Mouse (Mus musculus) small intestine, adult 2 months (tissue): ENCODE measurements around the gene Mat2a. TPM values are rescaled to one million over a fixed set of nuclear protein-coding genes. Genes with fewer than 3 reads are reported as not detected.
"Not testable (repeated sequence)": the region's sequence is repeated elsewhere in the genome, so short reads cannot be mapped to it uniquely, and the experiment has no call there.

Source experiments
- H3K27ac ChIP-seq: fragments of 200-500 bp; 2 replicates; pipeline ENCODE4 v1.5.1; 2012; ENCODE audit warnings: low read depth, low read length, control low read depth, inconsistent platforms; ENCODE audit not compliant: insufficient read depth
- H3K27me3 ChIP-seq: fragments of 200-500 bp; 2 replicates; pipeline ENCODE4 v1.6.1; 2012; ENCODE audit warnings: mild to moderate bottlenecking, moderate library complexity, low read length, inconsistent platforms; ENCODE audit not compliant: control insufficient read depth, insufficient read depth
- H3K36me3 ChIP-seq: fragments of 200-500 bp; 2 replicates; pipeline ENCODE4 v1.6.1; 2012; ENCODE audit warnings: mild to moderate bottlenecking, low read length, control low read depth, inconsistent platforms; ENCODE audit not compliant: control insufficient read depth, insufficient read depth
- H3K4me1 ChIP-seq: fragments of 200-500 bp; 2 replicates; pipeline ENCODE4 v1.6.1; 2012; ENCODE audit warnings: low read length, inconsistent platforms, mixed read lengths; ENCODE audit not compliant: control insufficient read depth, insufficient read depth, insufficient read length
- H3K4me3 ChIP-seq: fragments of 200-500 bp; 2 replicates; pipeline ENCODE4 v1.5.1; 2012; ENCODE audit warnings: low read depth, mild to moderate bottlenecking, control low read depth, inconsistent platforms, low read length, moderate library complexity
- CTCF ChIP-seq: fragments of 200-500 bp; IDR thresholded peaks from 2 replicates; pipeline ENCODE4 v1.5.1; 2012; ENCODE audit warnings: low read depth, mild to moderate bottlenecking, control low read depth, inconsistent platforms, low read length, moderate library complexity, mixed read lengths; ENCODE audit not compliant: insufficient replicate concordance, insufficient read length; ENCODE audit errors: extremely low read depth
- POLR2A ChIP-seq: fragments of 200-500 bp; IDR thresholded peaks from 2 replicates; pipeline ENCODE4 v1.6.1; 2012; ENCODE audit warnings: low read depth, mild to moderate bottlenecking, control low read depth, inconsistent platforms, low read length, moderate library complexity
- WGBS: fragments of 180-500 bp; shearing (Covaris S2); methylation state at CpG from one replicate; pipeline ENCODE4 v1.1.7; 2018; 5-methylcytosine and 5-hydroxymethylcytosine counted together
- polyA plus RNA-seq: library from polyadenylated mRNA; depleted of rRNA; stranded (reverse); fragments of >200 nt; gene quantifications from 2 replicates; pipeline ENCODE4 v1.2.3, GENCODE M21; 2012

Mat2a gene
- polyA plus RNA-seq, 1 experiment = 19.5 TPM

DNA sequence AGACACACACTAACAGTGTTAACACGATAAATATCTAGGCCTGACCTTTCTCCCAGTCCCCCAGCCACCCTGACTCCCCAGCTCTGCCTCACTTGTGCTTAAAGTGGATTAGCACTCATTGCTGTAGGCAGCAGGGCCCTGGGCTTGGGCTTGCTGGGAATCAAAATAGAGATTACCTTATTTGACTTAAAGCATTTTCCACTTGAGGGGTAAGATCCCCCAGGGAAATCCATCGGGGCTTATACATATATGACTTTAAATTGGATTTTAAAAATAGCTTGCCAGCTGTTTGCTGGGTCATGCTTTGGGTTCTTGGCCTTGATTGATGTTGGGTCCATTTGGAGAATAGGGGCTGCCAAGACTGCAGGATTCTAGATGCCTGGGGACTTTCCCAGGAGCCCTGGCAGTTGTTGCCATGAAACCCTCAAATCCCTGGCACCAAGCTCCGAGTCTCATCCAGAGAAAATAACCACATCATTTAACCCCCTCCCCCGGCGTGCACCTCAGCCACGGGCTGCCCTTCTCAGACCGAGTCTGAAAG is 15.5 kb upstream of the Mat2a start:
- 73% methylated on average over 7 of the region's 7 CpGs for WGBS
- H3K27ac ChIP-seq = peak overlapping the region; percentile 15; the same call in 1 of the 2 replicates
- H3K4me1 ChIP-seq = peaks cover 10% of the 10 kb centered on the region; the same call in 1 of the 2 replicates
- H3K27me3 ChIP-seq = no peaks in the 10 kb centered on the region
- TF ChIP-seq CTCF (no peak), POLR2A (no peak)
- H3K36me3 ChIP-seq = no peaks in the 10 kb centered on the region
- no peak overlapping the region for H3K4me3 ChIP-seq

- Histone ChIP-seq H3K4me3 (no peak overlapping the region), H3K36me3 (no peaks in the 10 kb centered on the region), H3K27me3 (no peaks in the 10 kb centered on the region), H3K4me1 (peaks cover 7% of the 10 kb centered on the region; the same call in 1 of the 2 replicates), H3K27ac (peak overlapping the region; percentile 15; the same call in 1 of the 2 replicates)
- 80% methylated on average over 7 of the region's 7 CpGs for WGBS
- TF ChIP-seq POLR2A (no peak), CTCF (no peak)
Observed at GRCm38 (mm10) chr6:72454072-72454746, 14.9 kb upstream of the Mat2a start.

- no peaks in the 10 kb centered on the region for H3K36me3 ChIP-seq
- H3K27ac ChIP-seq = no peak overlapping the region
- H3K4me3 ChIP-seq = no peak overlapping the region
- H3K27me3 ChIP-seq = no peaks in the 10 kb centered on the region
- 89% methylated on average over 3 of the region's 3 CpGs for WGBS
- TF ChIP-seq POLR2A (no peak), CTCF (no peak)
- peaks cover 2% of the 10 kb centered on the region; the same call in 1 of the 2 replicates for H3K4me1 ChIP-seq
Observed at GRCm38 (mm10) chr6:72453578-72453977, 14.2 kb upstream of the Mat2a start.

DNA sequence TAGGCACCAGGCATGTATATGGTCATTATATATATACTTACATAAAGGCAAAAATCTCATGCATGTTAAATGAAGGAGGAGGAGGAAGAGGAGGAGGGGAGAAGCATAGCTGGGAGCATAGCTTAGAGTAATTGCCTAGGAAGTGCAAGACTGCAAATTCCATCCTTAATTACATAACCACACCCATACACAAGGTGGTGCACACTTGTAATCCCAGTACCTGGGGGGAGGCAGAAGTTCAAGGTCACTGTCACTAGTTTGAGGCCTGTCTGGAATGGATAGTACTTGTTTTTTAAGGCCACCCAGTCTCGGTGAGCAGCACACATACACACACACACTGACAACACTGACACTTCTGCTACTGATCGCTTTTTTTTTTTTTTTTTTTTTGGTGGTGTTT is 13.0 kb upstream of the Mat2a start:
- Histone ChIP-seq H3K27ac (no peak overlapping the region), H3K36me3 (no peaks in the 10 kb centered on the region), H3K4me3 (no peak overlapping the region), H3K27me3 (no peaks in the 10 kb centered on the region), H3K4me1 (no peaks in the 10 kb centered on the region)
- WGBS = 60% methylated on average over 2 of the region's 2 CpGs
- TF ChIP-seq CTCF (no peak), POLR2A (no peak)

GRCm38 (mm10) chr6:72451778-72452177 is 12.4 kb upstream of the Mat2a start:
- not testable (repeated sequence) for H3K27me3 ChIP-seq, H3K36me3 ChIP-seq, H3K4me3 ChIP-seq, H3K4me1 ChIP-seq, H3K27ac ChIP-seq
- WGBS = 91% methylated on average over 2 of the region's 2 CpGs

GRCm38 (mm10) chr6:72447487-72447886 is 8.1 kb upstream of the Mat2a start:
- H3K4me3 ChIP-seq = no peak overlapping the region
- 86% methylated on average over 2 of the region's 2 CpGs for WGBS
- no peak overlapping the region for H3K27ac ChIP-seq
- TF ChIP-seq POLR2A (no peak), CTCF (no peak)
- H3K4me1 ChIP-seq = no peaks in the 10 kb centered on the region
- H3K36me3 ChIP-seq = no peaks in the 10 kb centered on the region
- H3K27me3 ChIP-seq = no peaks in the 10 kb centered on the region

GRCm38 (mm10) chr6:72445011-72445410 is 5.7 kb upstream of the Mat2a start:
- H3K36me3 ChIP-seq = no peaks in the 10 kb centered on the region
- no peaks in the 10 kb centered on the region for H3K27me3 ChIP-seq
- TF ChIP-seq POLR2A (no peak), CTCF (no peak)

More at GRCm38 (mm10) chr6:72445011-72445410, 5.7 kb upstream of the Mat2a start:
- Histone ChIP-seq H3K27ac (no peak overlapping the region), H3K4me3 (no peak overlapping the region), H3K4me1 (peaks cover 4% of the 10 kb centered on the region; the same call in 1 of the 2 replicates)
